Mouse (Mus musculus): ENCODE results near the gene Sppl3. TPM values are rescaled to one million over a fixed set of nuclear protein-coding genes. Genes with fewer than 3 reads are reported as not detected.

The Sppl3 gene
- polyA plus RNA-seq, 1 experiment from 2014 or later = 39.6 TPM

- ATAC-seq (ENCODE audit: insufficient read depth) (peak; percentile 64; the same call in 1 of the 2 replicates), DNase-seq (peak; percentile 79)
- peak overlapping the region; percentile 41 for H3K9ac ChIP-seq
- H3K27ac ChIP-seq (ENCODE audit: low read depth) = no peak overlapping the region
- 0 out of 2 replicates have a peak, but pooled peaks cover 2% of the 10 kb centered on the region for H3K4me1 ChIP-seq (ENCODE audit: insufficient read depth)
- H3K36me3 ChIP-seq (ENCODE audit: insufficient read depth) = no peaks in the 10 kb centered on the region
- 4% methylated on average over 6 of the region's 6 CpGs for WGBS
- peak overlapping the region; percentile 76 for H3K4me2 ChIP-seq
- H3K9me3 ChIP-seq (ENCODE audit: low read depth, low read length) = no peaks in the 10 kb centered on the region
- no peaks in the 10 kb centered on the region for H3K27me3 ChIP-seq (ENCODE audit: insufficient read depth, low read length)
- peak overlapping the region; percentile 40 for H3K4me3 ChIP-seq (ENCODE audit: low read depth, low read length)
- no peak for TF ChIP-seq CTCF (IDR thresholded peaks at IDR 0.05; ENCODE audit: low read depth)
These were observed 32.1 kb upstream of the Sppl3 start for GRCm38 (mm10) chr5:114978888-114979249.

- H3K27me3 ChIP-seq (ENCODE audit: insufficient read depth, low read length) = no peaks in the 10 kb centered on the region
- no peak overlapping the region for H3K27ac ChIP-seq (ENCODE audit: low read depth)
- 0 out of 2 replicates have a peak, but pooled peaks cover 2% of the 10 kb centered on the region for H3K4me1 ChIP-seq (ENCODE audit: insufficient read depth)
- ATAC-seq (ENCODE audit: insufficient read depth) = peak; percentile 50
- peak overlapping the region; percentile 76 for H3K4me2 ChIP-seq
- H3K9me3 ChIP-seq (ENCODE audit: low read depth, low read length) = no peaks in the 10 kb centered on the region
- 3% methylated on average over 32 of the region's 32 CpGs for WGBS
- DNase-seq = peak; percentile 89
- H3K9ac ChIP-seq = peak overlapping the region; percentile 41
- peak; percentile 97 for TF ChIP-seq CTCF (IDR thresholded peaks at IDR 0.05; ENCODE audit: low read depth)
- H3K36me3 ChIP-seq (ENCODE audit: insufficient read depth) = no peaks in the 10 kb centered on the region
- H3K4me3 ChIP-seq (ENCODE audit: low read depth, low read length) = peak overlapping the region; percentile 40
These were observed 31.5 kb upstream of the Sppl3 start for GRCm38 (mm10) chr5:114979250-114980121.

GRCm38 (mm10) chr5:114980122-114980748 lies 30.7 kb upstream of the Sppl3 start:
- no peak for TF ChIP-seq CTCF (IDR thresholded peaks at IDR 0.05; ENCODE audit: low read depth)
- DNase-seq = peak; percentile 39
- peak; percentile 36; the same call in 1 of the 2 replicates for ATAC-seq (ENCODE audit: insufficient read depth)
- Histone ChIP-seq H3K27me3 (ENCODE audit: insufficient read depth, low read length) (no peaks in the 10 kb centered on the region), H3K27ac (ENCODE audit: low read depth) (no peak overlapping the region), H3K4me1 (ENCODE audit: insufficient read depth) (0 out of 2 replicates have a peak, but pooled peaks cover 2% of the 10 kb centered on the region), H3K9me3 (ENCODE audit: low read depth, low read length) (no peaks in the 10 kb centered on the region), H3K9ac (peak overlapping the region; percentile 41; the same call in 1 of the 2 replicates), H3K4me3 (ENCODE audit: low read depth, low read length) (peak overlapping the region; percentile 40), H3K4me2 (peak overlapping the region; percentile 76), H3K36me3 (ENCODE audit: insufficient read depth) (no peaks in the 10 kb centered on the region)
- 22% methylated on average over 16 of the region's 16 CpGs for WGBS

GRCm38 (mm10) chr5:114982001-114982400 lies 28.9 kb upstream of the Sppl3 start:
- 45% methylated on average over 15 of the region's 15 CpGs for WGBS
- Histone ChIP-seq H3K9me3 (ENCODE audit: low read depth, low read length) (no peaks in the 10 kb centered on the region), H3K4me2 (no peak overlapping the region), H3K36me3 (ENCODE audit: insufficient read depth) (no peaks in the 10 kb centered on the region), H3K27me3 (ENCODE audit: insufficient read depth, low read length) (no peaks in the 10 kb centered on the region), H3K27ac (ENCODE audit: low read depth) (no peak overlapping the region), H3K4me3 (ENCODE audit: low read depth, low read length) (no peak overlapping the region), H3K9ac (no peak overlapping the region), H3K4me1 (ENCODE audit: insufficient read depth) (0 out of 2 replicates have a peak, but pooled peaks cover 2% of the 10 kb centered on the region)
- ATAC-seq (ENCODE audit: insufficient read depth) (no peak), DNase-seq (no peak)
- no peak for TF ChIP-seq CTCF (IDR thresholded peaks at IDR 0.05; ENCODE audit: low read depth)

- Histone ChIP-seq H3K27me3 (ENCODE audit: insufficient read depth, low read length) (no peaks in the 10 kb centered on the region), H3K4me1 (ENCODE audit: insufficient read depth) (no peaks in the 10 kb centered on the region), H3K9me3 (ENCODE audit: low read depth, low read length) (no peaks in the 10 kb centered on the region), H3K4me3 (ENCODE audit: low read depth, low read length) (no peak overlapping the region), H3K9ac (no peak overlapping the region), H3K36me3 (ENCODE audit: insufficient read depth) (no peaks in the 10 kb centered on the region), H3K27ac (ENCODE audit: low read depth) (no peak overlapping the region), H3K4me2 (no peak overlapping the region)
- DNase-seq (no peak), ATAC-seq (ENCODE audit: insufficient read depth) (no peak)
- no peak for TF ChIP-seq CTCF (IDR thresholded peaks at IDR 0.05; ENCODE audit: low read depth)
These were observed 25.9 kb upstream of the Sppl3 start for GRCm38 (mm10) chr5:114985074-114985473.

DNA sequence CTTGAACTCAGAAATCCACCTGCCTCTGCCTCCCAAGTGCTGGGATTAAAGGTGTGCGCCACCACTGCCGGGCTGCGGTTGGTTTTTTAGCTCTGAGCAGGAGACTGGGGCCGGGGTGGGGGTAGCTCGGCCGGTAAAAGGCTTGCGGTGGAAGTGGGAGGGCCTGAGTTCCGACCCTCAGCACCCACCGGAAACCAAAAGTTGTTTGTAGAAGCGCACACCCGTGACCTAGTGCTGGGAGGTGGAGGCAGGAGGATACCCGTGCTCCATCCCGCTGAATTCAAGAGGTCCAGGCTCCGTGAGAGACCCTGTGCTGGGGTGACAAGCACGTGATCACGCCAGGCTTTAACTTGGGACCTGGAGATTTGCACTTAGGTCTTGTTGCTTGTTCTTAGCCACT lies 14.5 kb upstream of the Sppl3 start:
- TF ChIP-seq CTCF (IDR thresholded peaks at IDR 0.05; ENCODE audit: low read depth) = no peak
- H3K4me3 ChIP-seq (ENCODE audit: low read depth, low read length) = no peak overlapping the region
- no peaks in the 10 kb centered on the region for H3K36me3 ChIP-seq (ENCODE audit: insufficient read depth)
- no peaks in the 10 kb centered on the region for H3K9me3 ChIP-seq (ENCODE audit: low read depth, low read length)
- H3K27me3 ChIP-seq (ENCODE audit: insufficient read depth, low read length) = no peaks in the 10 kb centered on the region
- no peak for DNase-seq
- no peak overlapping the region for H3K9ac ChIP-seq
- H3K4me1 ChIP-seq (ENCODE audit: insufficient read depth) = no peaks in the 10 kb centered on the region
- no peak for ATAC-seq (ENCODE audit: insufficient read depth)
- 76% methylated on average over 16 of the region's 16 CpGs for WGBS
- H3K4me2 ChIP-seq = no peak overlapping the region
- no peak overlapping the region for H3K27ac ChIP-seq (ENCODE audit: low read depth)

DNA sequence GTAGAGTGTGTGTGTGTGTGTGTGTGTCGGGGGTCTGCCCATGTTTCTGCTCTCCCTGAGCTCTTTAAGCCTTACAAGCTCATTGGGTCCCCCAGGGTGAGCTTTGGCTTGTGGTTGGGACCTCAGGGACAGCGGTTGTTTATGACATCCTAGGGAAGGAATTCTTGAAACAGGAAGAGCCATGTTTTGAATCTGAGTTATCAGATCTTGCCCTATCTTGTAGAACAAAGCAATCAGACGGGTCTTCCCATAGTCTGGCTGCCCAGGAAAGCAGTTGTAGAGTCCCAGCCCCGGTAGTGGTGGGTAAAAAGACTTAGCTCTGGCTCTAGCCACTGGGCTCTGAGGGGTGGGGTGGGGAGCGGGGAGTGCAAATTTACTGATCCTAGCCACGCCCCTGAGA lies 13.6 kb upstream of the Sppl3 start:
- Histone ChIP-seq H3K36me3 (ENCODE audit: insufficient read depth) (no peaks in the 10 kb centered on the region), H3K9ac (no peak overlapping the region), H3K27ac (ENCODE audit: low read depth) (no peak overlapping the region), H3K4me3 (ENCODE audit: low read depth, low read length) (no peak overlapping the region), H3K9me3 (ENCODE audit: low read depth, low read length) (no peaks in the 10 kb centered on the region), H3K4me2 (no peak overlapping the region), H3K4me1 (ENCODE audit: insufficient read depth) (no peaks in the 10 kb centered on the region), H3K27me3 (ENCODE audit: insufficient read depth, low read length) (no peaks in the 10 kb centered on the region)
- no peak for DNase-seq
- no peak for TF ChIP-seq CTCF (IDR thresholded peaks at IDR 0.05; ENCODE audit: low read depth)
- ATAC-seq (ENCODE audit: insufficient read depth) = no peak
- WGBS = 54% methylated on average over 6 of the region's 6 CpGs
